Mouse (Mus musculus) lung, adult 2 months (tissue): ENCODE data around the gene Pmf1.

Source experiments
- CTCF ChIP-seq: fragments of 200-500 bp; IDR thresholded peaks from 2 replicates; pipeline ENCODE4 v1.5.1; 2011; ENCODE audit warnings: mild to moderate bottlenecking, low read length, control low read depth; ENCODE audit not compliant: insufficient read depth
- POLR2A ChIP-seq: fragments of 200-500 bp; IDR thresholded peaks from 2 replicates; pipeline ENCODE4 v1.6.1; 2011; ENCODE audit warnings: low read depth, mild to moderate bottlenecking, control low read depth, low read length, borderline replicate concordance; ENCODE audit errors: extremely low read depth

DNA sequence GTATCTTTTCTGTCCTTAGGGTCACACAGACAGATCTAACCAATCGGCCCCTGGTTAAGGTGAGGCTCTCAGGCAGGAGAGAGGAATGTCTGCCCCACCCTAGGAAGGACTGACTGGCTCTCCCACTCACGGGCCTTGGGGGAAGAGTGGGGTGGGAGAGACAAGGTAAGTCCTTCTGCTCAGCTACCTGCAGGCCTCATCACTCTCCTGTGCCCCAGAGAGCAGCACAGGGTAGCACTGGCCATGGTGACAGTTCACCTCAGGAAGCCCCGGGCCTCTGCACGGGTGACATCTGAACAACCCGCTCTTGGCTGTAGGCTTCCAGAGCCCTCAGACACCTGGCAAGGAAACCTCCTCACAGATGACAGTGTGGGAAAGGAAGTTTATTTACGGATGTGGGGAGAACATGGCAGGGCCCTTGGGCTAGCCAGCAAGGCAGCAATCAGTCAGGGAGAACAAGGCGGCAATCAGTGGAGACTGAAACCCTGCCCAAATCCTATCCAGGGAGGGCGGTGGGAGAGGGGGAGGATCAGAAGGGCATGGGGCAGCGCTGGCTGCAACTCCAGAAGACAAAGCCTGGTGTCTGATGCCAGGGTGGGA lies 16.3 kb downstream of the Pmf1 start:
- no peak for TF ChIP-seq POLR2A
- no peak for TF ChIP-seq CTCF
